Mouse (Mus musculus) cortical plate, adult 2 months (tissue): ENCODE measurements around the gene Pdss1.

ENCODE experiments used
- CTCF ChIP-seq: fragments of 200-500 bp; IDR thresholded peaks from 2 replicates; pipeline ENCODE4 v1.5.1; 2011; ENCODE audit warnings: mild to moderate bottlenecking, control low read depth, low read length; ENCODE audit not compliant: insufficient read depth; ENCODE audit errors: extremely low read depth
- POLR2A ChIP-seq: fragments of 200-500 bp; IDR thresholded peaks from 2 replicates; pipeline ENCODE4 v1.6.1; 2011; ENCODE audit warnings: mild to moderate bottlenecking, low read length, control low read depth; ENCODE audit not compliant: insufficient read depth; ENCODE audit errors: extremely low read depth

DNA sequence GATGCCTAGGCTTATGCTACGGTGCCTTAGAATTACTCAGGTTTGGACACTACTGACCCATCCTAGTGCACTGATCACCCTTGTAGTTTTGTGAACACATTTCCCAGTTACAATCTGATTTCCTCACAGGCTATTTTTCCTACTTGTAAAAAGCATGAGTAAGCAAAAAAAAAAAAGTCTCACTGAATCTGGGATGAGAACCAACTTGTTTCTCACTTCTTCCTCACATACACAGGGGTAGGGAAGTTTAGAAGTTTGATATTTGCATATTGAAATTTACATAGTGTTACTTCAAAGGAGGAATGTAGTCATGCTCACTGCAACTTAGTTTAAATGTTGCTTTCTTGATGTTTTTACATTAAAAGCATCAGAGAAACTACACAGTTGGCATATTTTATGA, 38.2 kb downstream of the Pdss1 start:
- no peak for TF ChIP-seq CTCF
- TF ChIP-seq POLR2A, result no peak
